Mouse (Mus musculus): ENCODE results near the gene Ccdc36.
A peak's percentile ranks its signal among the peaks of the same experiment; 100 is the strongest.

The Ccdc36 gene

GRCm38 (mm10) chr9:108445125-108445524, 16.8 kb upstream of the Ccdc36 start:
- no peak for ATAC-seq (ENCODE audit: low TSS enrichment)

GRCm38 (mm10) chr9:108441236-108441919, 13.1 kb upstream of the Ccdc36 start:
- ATAC-seq (ENCODE audit: low TSS enrichment): peak; percentile 79

- ATAC-seq (ENCODE audit: low TSS enrichment): peak; percentile 71
These were observed 12.2 kb upstream of the Ccdc36 start for GRCm38 (mm10) chr9:108440485-108440884.

- no peak for ATAC-seq (ENCODE audit: low TSS enrichment)
These were observed 10.9 kb upstream of the Ccdc36 start for GRCm38 (mm10) chr9:108439176-108439575.

GRCm38 (mm10) chr9:108436182-108436581, 7.9 kb upstream of the Ccdc36 start, which contains the start of gene BC048562:
Gene BC048562, plus strand, starts transcription at chr9:108436482.
- no peak for ATAC-seq (ENCODE audit: low TSS enrichment)

- no peak for ATAC-seq (ENCODE audit: low TSS enrichment)
These were observed 3.3 kb upstream of the Ccdc36 start for GRCm38 (mm10) chr9:108431431-108432067.

GRCm38 (mm10) chr9:108412221-108412620, 16.1 kb downstream of the Ccdc36 start:
- ATAC-seq (ENCODE audit: low TSS enrichment): no peak

- ATAC-seq (ENCODE audit: low TSS enrichment): peak; percentile 100
These were observed 16.8 kb downstream of the Ccdc36 start for GRCm38 (mm10) chr9:108411381-108411942.

GRCm38 (mm10) chr9:108409535-108409934, 18.7 kb downstream of the Ccdc36 start:
- no peak for ATAC-seq (ENCODE audit: low TSS enrichment)

- ATAC-seq (ENCODE audit: low TSS enrichment): no peak
These were observed 23.8 kb downstream of the Ccdc36 start for GRCm38 (mm10) chr9:108404451-108404850.

GRCm38 (mm10) chr9:108403081-108403480, 25.2 kb downstream of the Ccdc36 start:
- peak; percentile 78 for ATAC-seq (ENCODE audit: low TSS enrichment)

- ATAC-seq (ENCODE audit: low TSS enrichment): peak; percentile 45; the same call in 1 of the 2 replicates
These were observed 26.9 kb downstream of the Ccdc36 start for GRCm38 (mm10) chr9:108401186-108401960.

- ATAC-seq (ENCODE audit: low TSS enrichment): no peak
These were observed 30.0 kb downstream of the Ccdc36 start for GRCm38 (mm10) chr9:108398324-108398723.

GRCm38 (mm10) chr9:108395427-108395826, 32.9 kb downstream of the Ccdc36 start:
- no peak for ATAC-seq (ENCODE audit: low TSS enrichment)

- ATAC-seq (ENCODE audit: low TSS enrichment): no peak
These were observed 34.1 kb downstream of the Ccdc36 start for GRCm38 (mm10) chr9:108394191-108394590.

GRCm38 (mm10) chr9:108392676-108393075, 35.6 kb downstream of the Ccdc36 start, which contains the start of gene 1700102P08Rik:
Gene 1700102P08Rik, plus strand, starts transcription at chr9:108392805.
- ATAC-seq (ENCODE audit: low TSS enrichment): no peak

- ATAC-seq (ENCODE audit: low TSS enrichment): peak; percentile 72; the same call in 1 of the 2 replicates
These were observed 39.1 kb downstream of the Ccdc36 start for GRCm38 (mm10) chr9:108389220-108389619.

- ATAC-seq (ENCODE audit: low TSS enrichment): no peak
These were observed 39.7 kb downstream of the Ccdc36 start for GRCm38 (mm10) chr9:108388601-108389000.

- no peak for ATAC-seq (ENCODE audit: low TSS enrichment)
These were observed 41.5 kb downstream of the Ccdc36 start for GRCm38 (mm10) chr9:108386816-108387215.

- ATAC-seq (ENCODE audit: low TSS enrichment): no peak
These were observed 43.3 kb downstream of the Ccdc36 start for GRCm38 (mm10) chr9:108385006-108385405.

GRCm38 (mm10) chr9:108381382-108381781, 46.9 kb downstream of the Ccdc36 start:
- no peak for ATAC-seq (ENCODE audit: low TSS enrichment)

GRCm38 (mm10) chr9:108379294-108379693, 49.0 kb downstream of the Ccdc36 start:
- ATAC-seq (ENCODE audit: low TSS enrichment): no peak

Data from frontal cortex, adult (tissue).